Mouse (Mus musculus) myocyte (in vitro differentiated cells): ENCODE results near the gene Eif3l.

Experiments
- E2F4 ChIP-seq: IDR thresholded peaks from one replicate; pipeline ENCODE4 v1.6.1; 2011; ENCODE audit warnings: mild to moderate bottlenecking, control low read depth, moderate library complexity; ENCODE audit not compliant: insufficient read depth
- MAX ChIP-seq: IDR thresholded peaks from one replicate; pipeline ENCODE4 v1.6.1; 2011; ENCODE audit warnings: low read depth, mild to moderate bottlenecking, control low read depth
- MYOD1 ChIP-seq, 3 experiments: IDR thresholded peaks; one replicate each; pipeline ENCODE4 v1.6.1; 2011; ENCODE audit warnings: control low read depth in 2 of 3, low read depth in 2 of 3, mild to moderate bottlenecking in 2 of 3, moderate library complexity in 1 of 3; ENCODE audit not compliant: insufficient read length in 2 of 3, control insufficient read depth in 1 of 3
- MYOG ChIP-seq, 3 experiments: IDR thresholded peaks; one replicate each; pipeline ENCODE4 v1.6.1; 2011; ENCODE audit warnings: control low read depth in 2 of 3, low read depth in 2 of 3, mild to moderate bottlenecking in 2 of 3; ENCODE audit not compliant: insufficient read length in 2 of 3, control insufficient read depth in 1 of 3, insufficient read depth in 1 of 3
- POLR2A ChIP-seq: IDR thresholded peaks from one replicate; pipeline ENCODE4 v1.6.1; 2011; ENCODE audit warnings: low read depth, mild to moderate bottlenecking, control low read depth, moderate library complexity; ENCODE audit not compliant: insufficient read length
- REST ChIP-seq: IDR thresholded peaks from one replicate; pipeline ENCODE4 v1.6.1; 2011; ENCODE audit warnings: mild to moderate bottlenecking, control low read depth, moderate library complexity; ENCODE audit not compliant: insufficient read depth, insufficient read length
- SRF ChIP-seq: IDR thresholded peaks from one replicate; pipeline ENCODE4 v1.6.1; 2011; ENCODE audit warnings: low read depth; ENCODE audit not compliant: control insufficient read depth, insufficient read length
- TCF12 ChIP-seq: IDR thresholded peaks from one replicate; pipeline ENCODE4 v1.6.1; 2011; ENCODE audit warnings: mild to moderate bottlenecking, control low read depth; ENCODE audit not compliant: poor library complexity, insufficient read depth, severe bottlenecking
- USF1 ChIP-seq: IDR thresholded peaks from one replicate; pipeline ENCODE4 v1.6.1; 2011; ENCODE audit warnings: low read depth, mild to moderate bottlenecking, control low read depth, moderate library complexity

- no peak for TF ChIP-seq TCF12
- TF ChIP-seq POLR2A = peak; percentile 31
- no peak for TF ChIP-seq E2F4
- no peak for TF ChIP-seq USF1
- no peak for TF ChIP-seq MYOG (IDR thresholded peaks at IDR 0.05; ENCODE audit: control insufficient read depth in 1 of 3, insufficient read depth in 1 of 3, insufficient read length in 2 of 3, low read depth in 2 of 3)
- TF ChIP-seq MYOD1 (IDR thresholded peaks at IDR 0.05; ENCODE audit: control insufficient read depth in 1 of 3, insufficient read length in 2 of 3, low read depth in 2 of 3) = no peak
- no peak for TF ChIP-seq MAX
- no peak for TF ChIP-seq REST
- TF ChIP-seq SRF = no peak
Observed at GRCm38 (mm10) chr15:79135332-79135731, 60.4 kb downstream of the Eif3l start.
